Mouse (Mus musculus) sigmoid colon, adult 10 weeks (tissue): ENCODE results near the gene Defa36. TPM values are rescaled to one million over a fixed set of nuclear protein-coding genes. Genes with fewer than 3 reads are reported as not detected.

Experiments used
- polyA plus RNA-seq: library from polyadenylated mRNA; stranded (reverse); fragments of 350-450 nt; fragmentation: Illumina TruSeq; extraction: RNeasy Lipid Tissue Mini Kit (QIAGEN cat#74804); gene quantifications from one replicate; pipeline ENCODE4 v1.2.3, GENCODE M21; 2014; ENCODE audit warnings: low read depth, low replicate concordance

The Defa36 gene
- not detected for polyA plus RNA-seq

DNA sequence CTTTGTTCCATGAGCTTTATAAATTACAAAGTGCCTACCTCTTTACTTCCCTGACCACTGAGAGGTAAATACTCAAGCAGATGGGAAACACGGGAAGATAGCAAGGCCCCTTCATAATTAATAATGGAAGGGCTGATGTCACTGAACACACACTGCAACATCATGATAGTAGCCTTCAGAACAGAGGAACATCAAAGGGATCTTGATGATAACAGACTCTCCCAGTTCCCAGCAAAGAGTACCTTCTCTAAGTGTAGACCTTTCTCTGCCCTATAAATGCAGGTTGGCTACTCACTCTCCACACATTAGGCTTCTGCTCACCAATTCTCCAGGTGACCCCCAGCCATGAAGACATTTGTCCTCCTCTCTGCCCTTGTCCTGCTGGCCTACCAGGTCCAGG is at the start of gene Defa36:
Gene Defa36 (plus strand): TSS at position 301 of the 400 bp plus-strand sequence.

DNA sequence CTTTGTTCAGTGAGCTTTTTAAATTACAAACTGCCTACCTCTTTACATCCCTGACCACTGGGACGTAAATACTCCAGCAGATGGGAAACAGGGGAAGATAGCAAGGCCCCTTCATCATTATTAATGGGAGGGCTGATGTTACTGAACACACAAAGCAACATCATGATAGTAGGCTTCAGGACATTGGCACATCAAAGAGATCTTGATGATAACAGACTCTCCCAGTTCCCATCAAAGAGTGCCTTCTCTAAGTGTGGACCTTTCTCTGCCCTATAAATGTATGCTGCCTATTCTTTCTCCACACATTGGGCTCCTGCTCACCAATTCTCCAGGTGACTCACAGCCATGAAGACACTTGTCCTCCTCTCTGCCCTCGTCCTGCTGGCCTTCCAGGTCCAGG is 49.0 kb upstream of the Defa36 start, which contains the start of gene Defa2:
Gene Defa2 (plus strand): TSS at position 301 of the 400 bp plus-strand sequence.

DNA sequence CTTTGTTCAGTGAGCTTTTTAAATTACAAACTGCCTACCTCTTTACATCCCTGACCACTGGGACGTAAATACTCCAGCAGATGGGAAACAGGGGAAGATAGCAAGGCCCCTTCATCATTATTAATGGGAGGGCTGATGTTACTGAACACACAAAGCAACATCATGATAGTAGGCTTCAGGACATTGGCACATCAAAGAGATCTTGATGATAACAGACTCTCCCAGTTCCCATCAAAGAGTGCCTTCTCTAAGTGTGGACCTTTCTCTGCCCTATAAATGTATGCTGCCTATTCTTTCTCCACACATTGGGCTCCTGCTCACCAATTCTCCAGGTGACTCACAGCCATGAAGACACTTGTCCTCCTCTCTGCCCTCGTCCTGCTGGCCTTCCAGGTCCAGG is 35.7 kb upstream of the Defa36 start, which contains the start of gene Defa33:
Gene Defa33 (plus strand): TSS at position 301 of the 400 bp plus-strand sequence.

DNA sequence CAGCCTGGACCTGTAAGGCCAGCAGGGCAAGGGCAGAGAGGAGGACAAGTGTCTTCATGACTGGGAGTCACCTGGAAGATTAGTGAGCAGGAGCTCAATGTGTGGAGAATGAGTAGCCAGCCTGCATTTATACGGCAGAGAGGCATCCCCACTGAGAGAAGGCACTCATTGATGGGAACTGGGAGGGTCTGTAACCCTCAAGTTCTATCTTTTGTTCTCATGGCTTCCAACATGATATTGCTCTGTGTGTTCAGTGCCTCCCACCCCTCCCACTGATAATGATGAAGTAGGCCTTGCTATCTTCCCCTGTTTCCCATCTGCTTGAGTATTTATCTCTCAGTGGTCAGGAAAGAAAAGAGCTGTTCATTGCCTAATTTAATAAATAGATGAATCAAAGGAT is 29.2 kb downstream of the Defa36 start, which contains the start of gene Gm7849:
Gene Gm7849 (minus strand): TSS at position 101 of the 400 bp plus-strand sequence.

Other genes starting within 250 kb of the Defa36 start
- gene Defa31, start 235.8 kb upstream of the Defa36 start, polyA plus RNA-seq: not detected
- gene Gm15293, start 225.8 kb upstream of the Defa36 start, polyA plus RNA-seq: not detected
- gene Gm15292, start 177.7 kb upstream of the Defa36 start, polyA plus RNA-seq: not detected
- not detected for gene Defa27, start 111.9 kb upstream of the Defa36 start, polyA plus RNA-seq
- gene Defa29, start 100.4 kb upstream of the Defa36 start, polyA plus RNA-seq: not detected
- not detected for gene Defa2, start 48.9 kb upstream of the Defa36 start, polyA plus RNA-seq
- gene Defa33, start 35.6 kb upstream of the Defa36 start, polyA plus RNA-seq: not detected
- gene Gm7849, start 29.1 kb downstream of the Defa36 start, polyA plus RNA-seq: not detected
- gene Defa20, start 81.8 kb downstream of the Defa36 start, polyA plus RNA-seq: not detected
- gene Defa32, start 101.6 kb downstream of the Defa36 start, polyA plus RNA-seq: not detected
- gene Defa37, start 138.0 kb downstream of the Defa36 start, polyA plus RNA-seq: not detected
- not detected for gene Defa28, start 155.6 kb downstream of the Defa36 start, polyA plus RNA-seq
- gene Gm7861, start 167.1 kb downstream of the Defa36 start, polyA plus RNA-seq: not detected
- not detected for gene Defa26, start 190.8 kb downstream of the Defa36 start, polyA plus RNA-seq
- not detected for gene Defa17, start 228.4 kb downstream of the Defa36 start, polyA plus RNA-seq
- not detected for gene Defa34, start 238.4 kb downstream of the Defa36 start, polyA plus RNA-seq